Mouse (Mus musculus) adrenal gland, adult 18-20 months (tissue): ENCODE data around the gene Grb14. TPM values are rescaled to one million over a fixed set of nuclear protein-coding genes. Genes with fewer than 3 reads are reported as not detected.

Experiments
- DNase-seq, 2 experiments: peaks; one replicate each; pipeline ENCODE4 v3.0.0; 2021 to 2022; ENCODE audit warnings: low spot score in 2 of 2
- long read RNA-seq, 2 experiments: library from polyadenylated mRNA; stranded (forward); transcript quantifications; one replicate each; pipeline ENCODE4 v2.0.0; 2021
- total RNA-seq, 2 experiments: library from RNA; stranded (reverse); gene quantifications; 1 replicate in 1 of 2; 2 replicates in 1 of 2; pipeline ENCODE4 v1.2.3; 2021

Gene Grb14
- total RNA-seq, result 10 to 100 TPM; 21.8 to 42.5 TPM
- long read RNA-seq, experiment 1, transcript Grb14-201 (14 exons, 1,986 nt), result major isoform, 14 of 24 reads
- long read RNA-seq, experiment 1, partial matches to known transcripts, result 2 of 24 reads
- long read RNA-seq, experiment 1, other reads (novel, unspliced or antisense), result 8 of 24 reads
- long read RNA-seq, experiment 2, transcript Grb14-201 (14 exons, 1,986 nt), result major isoform, 16 of 26 reads
- long read RNA-seq, experiment 2, partial matches to known transcripts, result 2 of 26 reads
- long read RNA-seq, experiment 2, other reads (novel, unspliced or antisense), result 8 of 26 reads

DNA sequence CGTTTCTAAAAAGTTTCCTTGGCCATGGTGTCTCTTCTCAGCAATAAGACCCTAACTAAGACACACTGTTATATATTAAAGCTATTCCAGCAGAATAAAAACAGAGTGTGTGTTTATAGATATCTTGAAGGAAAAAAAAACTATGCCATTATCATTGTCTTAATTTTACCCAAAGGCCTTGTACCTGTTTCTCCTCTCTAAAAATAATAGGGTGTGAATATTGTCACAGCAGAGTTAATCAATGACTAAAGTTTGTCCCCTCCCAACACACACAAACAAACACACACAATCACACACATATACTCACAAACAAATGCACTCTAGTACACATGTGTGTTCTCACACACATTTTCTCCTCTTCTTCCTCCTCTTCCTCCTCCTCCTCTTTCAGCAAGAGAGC, at the start of gene Grb14:
Gene Grb14 (minus strand): TSS at position 101 of the 400 bp plus-strand sequence.
- DNase-seq, result no peak

DNA sequence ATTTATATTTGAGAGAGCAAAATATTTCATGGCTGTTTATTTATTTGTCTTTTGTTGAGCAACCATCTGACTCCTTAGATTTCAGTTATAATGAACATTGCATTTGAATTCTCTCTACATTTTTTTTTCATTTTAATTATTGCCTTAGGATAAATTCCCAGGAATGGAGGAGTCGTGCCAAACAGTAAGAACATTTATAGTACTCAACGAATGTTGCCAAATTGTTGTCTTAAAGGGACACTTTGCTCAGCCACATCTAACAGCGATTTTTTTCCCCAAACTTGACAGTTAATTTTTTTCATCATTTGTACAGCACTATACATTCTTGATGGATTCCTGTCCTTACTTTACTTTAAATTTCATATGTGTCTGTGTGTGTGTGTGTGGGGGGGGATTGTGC, 47.4 kb upstream of the Grb14 start:
- no peak for DNase-seq

DNA sequence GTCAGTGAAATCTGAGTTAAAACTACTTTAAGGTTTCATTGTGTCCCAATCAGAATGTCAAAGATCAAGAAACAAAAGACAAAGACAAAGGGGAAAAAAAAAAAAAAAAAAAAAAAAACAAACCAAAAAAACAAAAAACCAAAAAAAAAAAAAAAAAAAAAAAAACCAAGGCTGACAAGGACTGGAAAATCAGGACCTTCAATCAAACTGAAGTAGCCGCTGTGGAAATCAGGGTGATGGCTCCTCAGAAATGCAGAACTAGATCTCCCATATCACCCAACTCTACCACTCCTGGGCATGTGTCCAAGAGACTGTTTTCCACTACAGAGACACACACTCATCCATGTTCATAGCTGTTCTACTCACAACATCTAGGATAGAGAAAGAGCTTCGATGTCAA, 29.0 kb upstream of the Grb14 start:
- no peak for DNase-seq

DNA sequence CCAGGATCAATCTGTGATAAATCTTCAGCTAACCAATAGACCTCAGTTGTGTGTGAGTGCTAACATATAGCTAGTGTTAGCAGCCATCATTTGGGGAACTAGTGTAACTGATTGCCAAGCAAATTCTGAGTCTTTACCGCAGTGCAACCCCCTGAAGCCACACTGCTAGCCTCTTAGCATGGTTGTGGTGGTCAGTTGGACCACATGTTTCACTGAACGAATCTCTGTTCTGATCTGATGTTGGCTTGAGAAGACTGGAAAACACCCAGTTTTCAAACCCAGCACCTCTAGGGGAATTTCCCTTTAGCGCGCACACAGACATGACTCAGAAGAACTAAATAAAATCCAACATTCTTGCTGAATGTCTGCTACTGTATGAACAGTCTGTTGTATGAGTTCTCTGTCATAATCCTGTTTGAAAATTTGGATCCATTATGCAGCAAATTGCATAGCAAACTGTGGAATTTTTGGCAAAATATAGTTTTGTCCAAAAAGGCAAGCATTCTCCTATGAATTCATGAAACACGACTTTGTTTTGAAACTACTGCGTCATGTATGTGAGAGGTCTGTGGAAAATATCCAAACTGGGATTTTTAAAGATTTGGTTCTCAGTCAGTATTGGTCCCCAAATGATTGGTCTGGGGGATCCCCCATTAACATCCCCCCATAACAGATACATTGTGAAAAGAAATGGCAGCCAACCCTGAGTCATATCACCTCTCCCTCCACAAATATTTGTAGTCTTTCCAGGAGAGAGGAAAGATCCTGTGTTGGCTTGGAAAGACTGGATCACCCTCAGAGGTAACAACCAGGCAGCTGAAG, 27.6 kb upstream of the Grb14 start:
- no peak for DNase-seq

DNA sequence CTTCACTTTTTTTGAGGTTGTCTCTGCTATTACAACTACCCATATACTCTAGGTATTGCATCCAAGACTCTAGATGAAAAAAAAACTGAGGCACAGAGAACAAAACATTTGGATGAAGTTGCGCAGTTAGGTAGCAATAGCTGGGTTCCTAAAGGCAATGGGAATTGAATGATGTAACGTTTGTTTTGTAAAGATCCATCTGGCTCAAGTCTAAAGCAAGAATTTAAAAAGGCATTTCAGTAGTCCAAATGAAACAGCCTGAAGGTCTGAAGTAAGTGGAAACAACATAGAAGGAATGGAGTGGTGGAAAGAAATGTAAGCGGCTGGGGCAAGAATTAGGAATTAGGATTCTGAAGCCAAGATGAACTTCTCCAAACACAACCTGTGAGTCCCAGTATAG, 26.0 kb upstream of the Grb14 start:
- no peak for DNase-seq

DNA sequence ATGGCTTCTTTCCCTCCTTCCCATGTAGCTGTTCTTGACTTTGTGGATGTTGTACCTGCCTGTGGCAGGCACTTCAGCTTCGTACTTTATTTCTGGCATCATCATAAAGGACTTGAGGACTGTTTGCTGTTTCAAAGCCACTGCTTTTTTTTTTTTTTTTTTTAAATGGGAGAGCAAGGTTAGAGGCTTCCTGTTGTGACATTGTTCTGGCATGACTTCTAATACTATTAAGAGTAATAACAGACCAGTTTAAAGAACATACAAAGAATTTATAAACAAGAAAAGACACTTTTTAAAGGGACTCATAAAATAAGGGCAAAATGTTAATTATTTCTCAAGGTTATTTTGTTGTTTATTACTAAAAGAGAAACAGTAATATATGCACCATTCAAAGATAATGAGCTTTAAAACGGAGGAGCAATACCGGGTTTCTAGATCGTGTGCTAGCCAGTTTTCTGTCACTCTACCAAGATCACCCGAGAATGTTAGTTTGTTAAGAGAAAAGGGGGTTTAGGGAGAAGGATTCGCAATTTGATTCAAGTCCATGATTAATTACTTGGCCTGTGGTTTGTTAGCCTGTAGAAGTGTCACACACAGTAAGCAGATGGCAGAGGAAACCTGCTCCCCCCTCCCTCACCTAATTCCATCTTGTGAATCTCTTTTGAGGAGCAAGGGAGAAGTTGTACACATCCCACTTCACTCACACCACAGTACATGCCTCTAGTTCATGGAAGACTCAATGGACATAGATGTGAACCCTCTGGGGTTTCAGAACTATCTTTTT, 23.6 kb upstream of the Grb14 start:
- no peak for DNase-seq

DNA sequence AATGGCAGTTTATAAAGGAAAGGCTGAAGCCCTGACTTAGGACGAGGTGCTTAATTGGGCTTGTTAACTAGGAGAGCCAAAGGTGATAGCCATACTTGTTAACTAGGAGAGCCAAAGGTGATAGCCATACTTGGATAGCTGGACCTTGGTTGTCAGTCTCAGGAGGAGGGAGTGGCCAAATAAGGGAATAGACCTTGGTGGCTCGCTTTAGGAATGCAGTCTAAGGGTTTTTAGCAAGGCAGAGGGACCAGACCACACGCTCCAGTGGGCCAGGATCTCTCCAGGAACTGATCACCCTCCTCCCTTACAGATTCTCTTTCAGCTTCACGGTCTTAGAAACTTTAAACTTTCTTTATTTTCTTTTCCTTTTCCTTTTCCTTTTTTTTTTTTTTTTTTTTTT, 13.4 kb upstream of the Grb14 start:
- no peak for DNase-seq

DNA sequence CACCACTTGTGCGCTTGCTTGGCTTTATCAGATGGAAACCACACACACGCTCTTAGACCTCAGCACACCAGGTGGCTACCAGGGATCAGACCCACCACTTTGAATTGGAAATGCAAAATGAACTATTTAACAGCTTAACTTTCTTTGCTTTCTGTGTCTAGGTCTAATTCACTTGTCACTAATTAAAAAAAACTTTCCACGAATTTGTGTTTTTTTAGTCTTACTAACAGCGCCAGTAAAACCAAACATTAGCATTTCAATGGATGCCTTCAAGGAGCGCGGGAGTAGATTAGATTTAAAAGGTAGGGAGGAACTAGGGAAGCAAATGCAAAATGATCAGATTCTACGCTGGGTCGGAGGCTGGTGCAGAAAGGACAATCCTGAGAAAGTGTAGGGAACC, 12.8 kb upstream of the Grb14 start:
- DNase-seq, result no peak

DNA sequence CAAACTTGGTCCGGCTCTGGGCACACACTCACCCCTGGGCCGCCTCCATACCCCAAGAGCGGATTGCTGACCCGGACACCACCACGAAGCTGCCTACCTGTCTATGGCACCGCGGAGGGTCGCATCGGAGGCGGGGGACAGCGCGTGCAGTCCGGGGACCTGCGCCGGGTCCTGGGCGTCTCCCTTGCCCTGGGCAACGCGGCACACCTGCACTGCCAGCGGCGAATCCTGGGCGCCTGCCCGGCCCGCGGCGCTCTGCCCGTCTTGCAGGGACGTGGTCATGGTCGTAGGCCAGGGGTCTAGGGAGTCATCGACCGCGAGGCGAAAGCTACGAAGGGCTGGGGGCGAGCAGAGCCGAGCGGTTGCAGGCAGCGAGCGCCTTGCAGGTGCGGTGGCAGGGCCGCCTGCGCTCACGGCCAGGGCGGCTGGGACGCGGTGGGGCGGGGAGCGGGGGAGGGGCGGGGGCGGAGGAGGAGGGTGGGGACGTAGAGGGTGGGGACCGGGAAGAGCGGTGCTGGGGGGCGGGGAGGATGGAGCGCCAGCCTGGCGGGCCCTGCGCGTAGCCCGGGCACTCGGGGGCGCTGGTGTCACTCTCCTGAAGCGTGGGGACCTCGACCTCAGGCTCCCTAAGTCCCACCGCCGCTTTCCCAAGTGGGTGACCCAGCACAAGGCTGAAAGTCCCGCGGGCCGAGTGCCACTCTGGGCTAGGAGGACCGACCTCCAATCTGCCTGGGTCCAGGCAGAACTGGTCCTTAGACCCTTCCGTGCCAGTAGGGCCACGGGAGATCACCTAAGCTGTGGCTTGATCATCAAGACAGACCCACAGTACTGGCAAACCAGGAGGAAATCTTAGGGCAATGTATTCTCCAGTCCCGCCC, 2.2 kb downstream of the Grb14 start:
- peak; percentile 62 to 71 for DNase-seq

DNA sequence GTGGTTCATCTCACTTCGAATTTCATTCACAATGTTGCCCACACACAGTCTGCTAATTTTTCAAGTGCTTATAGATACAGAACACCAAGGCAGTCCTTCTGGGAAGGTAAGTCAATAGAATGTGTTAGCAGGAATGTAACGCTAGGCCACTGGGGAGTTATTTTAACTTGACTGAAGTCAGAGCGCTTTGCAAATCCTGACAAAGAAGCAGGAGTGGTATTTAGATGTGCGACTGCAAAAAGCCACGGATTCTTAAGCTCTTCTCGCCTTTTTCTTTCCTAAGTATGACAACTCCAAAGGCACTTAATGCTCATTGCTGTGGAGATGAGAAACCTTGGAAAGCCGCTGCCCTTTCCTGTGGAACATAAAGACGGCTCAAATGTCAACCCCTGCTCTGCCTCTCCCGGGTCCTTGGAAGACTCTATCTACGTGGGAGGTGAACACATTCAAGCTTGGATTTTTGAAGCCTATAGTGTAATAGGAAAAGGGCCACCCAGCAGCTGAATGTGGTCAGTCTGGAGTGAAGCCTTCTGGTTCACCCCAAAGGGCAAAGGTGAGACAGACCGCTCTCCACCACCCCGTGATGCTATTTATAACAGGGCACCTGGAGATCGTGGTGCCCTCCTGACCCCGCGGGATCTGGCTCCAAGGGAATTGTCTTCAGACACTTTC, 3.0 kb downstream of the Grb14 start:
- peak in 1 of 2 experiments; percentile 13 for DNase-seq

DNA sequence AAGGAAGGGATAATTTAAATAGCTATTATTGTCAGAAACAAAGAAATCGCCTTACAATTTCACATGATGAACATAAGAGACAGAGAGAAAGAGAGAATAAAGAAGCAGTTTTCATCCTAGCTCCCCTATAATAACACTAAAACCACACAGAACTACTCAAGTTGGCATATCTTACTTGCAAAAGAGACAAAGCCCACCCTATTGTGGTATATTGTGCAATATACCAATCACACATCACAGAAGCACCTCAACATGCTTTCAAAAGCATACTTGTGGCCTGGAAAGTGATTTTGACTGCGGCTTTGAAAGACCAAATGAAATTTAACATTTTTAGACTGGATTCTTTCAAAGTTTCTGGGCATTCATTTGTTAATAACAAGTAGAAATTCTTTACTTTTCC, 7.4 kb downstream of the Grb14 start:
- no peak for DNase-seq

DNA sequence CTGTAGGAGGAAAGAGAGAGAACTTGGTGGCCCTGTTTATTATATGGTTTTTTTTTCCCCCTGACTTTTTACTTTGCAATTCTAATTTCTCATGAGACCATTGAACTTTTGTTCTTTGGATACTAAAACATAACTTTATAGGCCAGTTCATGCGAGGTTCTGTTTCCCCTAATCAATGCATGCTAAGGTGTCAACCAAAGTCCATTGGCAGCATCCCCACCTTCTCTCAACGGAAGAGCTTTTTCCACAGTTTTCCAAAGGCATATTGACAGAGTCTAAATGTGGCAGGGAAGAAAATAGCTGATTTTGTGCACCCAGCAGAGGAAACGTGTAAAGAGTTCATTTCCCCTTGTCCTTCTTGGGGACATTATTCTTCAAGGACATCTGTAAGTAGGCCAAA, 10.2 kb downstream of the Grb14 start:
- DNase-seq, result no peak

DNA sequence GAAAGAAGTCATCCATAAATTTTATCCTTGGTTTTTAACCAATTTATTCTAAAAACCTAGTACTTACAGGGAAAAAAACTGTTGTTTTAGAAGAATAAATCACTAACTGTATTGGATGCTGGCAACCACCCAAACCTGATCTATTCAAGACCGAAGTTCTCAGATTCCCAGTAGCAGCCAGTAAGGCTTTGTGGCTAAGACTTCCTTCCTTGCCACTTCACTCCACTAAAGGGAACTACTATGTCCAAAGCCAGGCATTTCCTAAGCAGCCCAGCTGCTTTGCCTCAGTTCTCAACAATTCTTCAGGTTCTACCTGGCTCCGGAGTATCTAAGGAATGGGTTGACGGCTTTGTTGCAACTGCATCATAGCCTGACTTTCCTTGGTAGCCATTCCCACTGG, 14.7 kb downstream of the Grb14 start:
- DNase-seq, result no peak

DNA sequence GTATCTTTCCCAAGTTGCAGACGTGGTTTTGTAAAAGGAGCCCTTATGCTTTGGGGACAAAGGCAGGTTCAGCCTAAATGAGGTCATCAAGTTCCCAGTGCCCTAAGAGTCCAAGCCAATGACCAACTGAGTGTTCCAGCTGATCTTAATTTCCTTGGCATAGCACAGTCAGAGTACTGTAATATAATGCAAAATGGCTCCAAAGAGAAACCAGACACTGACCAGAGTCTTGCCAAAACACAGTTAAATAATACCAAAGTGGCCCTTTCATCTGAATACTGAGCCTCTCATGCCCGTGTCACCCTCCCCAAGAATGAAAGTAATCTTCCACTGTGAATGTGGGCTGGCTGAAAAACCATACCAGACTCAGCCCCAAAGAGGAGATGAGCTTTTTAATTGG, 17.4 kb downstream of the Grb14 start:
- no peak for DNase-seq

DNA sequence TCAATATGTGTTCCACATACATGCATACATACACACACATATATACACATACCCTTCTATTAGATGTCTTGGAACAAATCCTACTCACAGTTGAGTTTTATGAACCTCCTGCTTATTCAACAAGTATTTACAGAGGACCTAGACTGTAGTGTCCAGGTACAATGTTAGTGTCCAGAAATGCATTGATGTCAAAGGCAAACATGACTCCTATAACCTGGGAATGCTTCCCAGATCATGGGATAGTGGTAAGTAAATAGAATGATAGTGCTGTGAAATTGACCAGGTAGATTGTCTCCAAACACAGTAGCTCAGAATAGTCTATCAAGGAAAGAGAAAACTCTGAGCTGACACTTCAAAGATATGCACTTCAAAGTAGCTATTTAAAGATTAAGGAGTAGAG, 19.7 kb downstream of the Grb14 start:
- DNase-seq, result no peak

DNA sequence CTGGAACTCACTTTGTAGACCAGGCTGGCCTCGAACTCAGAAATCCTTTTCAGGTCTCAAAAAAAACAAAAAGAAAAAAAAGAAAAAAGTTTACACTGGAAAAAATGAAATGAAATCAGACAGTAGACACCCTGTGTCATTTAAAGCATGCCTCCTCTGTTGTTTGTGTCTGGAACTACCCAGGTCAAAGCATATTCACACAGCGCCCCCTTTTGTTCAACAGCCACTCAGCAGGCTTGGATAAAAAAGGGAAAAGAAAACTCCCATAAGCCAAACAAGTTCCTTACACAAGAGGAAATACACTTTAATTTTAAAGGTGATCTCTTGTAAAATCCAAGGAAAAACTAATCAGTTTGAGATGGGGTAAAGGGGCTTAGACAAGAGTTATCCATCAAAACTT, 21.4 kb downstream of the Grb14 start:
- DNase-seq, result peak in 1 of 2 experiments; percentile 21

DNA sequence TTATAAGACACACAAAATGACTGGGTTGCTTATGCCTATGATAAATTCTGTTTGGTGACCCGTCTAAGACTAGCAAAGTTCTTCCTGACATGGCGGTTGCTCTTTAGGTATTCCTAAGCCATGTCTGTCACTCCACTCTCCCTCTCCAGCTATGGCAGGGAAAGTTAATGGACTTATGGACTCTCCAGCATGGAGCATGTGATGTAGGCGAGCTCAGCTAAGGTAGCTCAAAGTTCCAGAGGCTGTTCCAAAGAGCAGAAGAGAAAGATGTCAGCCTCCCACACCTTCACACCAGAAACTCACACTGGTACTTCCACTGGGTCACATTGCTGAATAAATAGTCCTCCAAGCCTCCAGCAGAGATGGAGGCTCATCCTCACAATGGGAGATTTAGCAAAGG, 22.2 kb downstream of the Grb14 start:
- no peak for DNase-seq

DNA sequence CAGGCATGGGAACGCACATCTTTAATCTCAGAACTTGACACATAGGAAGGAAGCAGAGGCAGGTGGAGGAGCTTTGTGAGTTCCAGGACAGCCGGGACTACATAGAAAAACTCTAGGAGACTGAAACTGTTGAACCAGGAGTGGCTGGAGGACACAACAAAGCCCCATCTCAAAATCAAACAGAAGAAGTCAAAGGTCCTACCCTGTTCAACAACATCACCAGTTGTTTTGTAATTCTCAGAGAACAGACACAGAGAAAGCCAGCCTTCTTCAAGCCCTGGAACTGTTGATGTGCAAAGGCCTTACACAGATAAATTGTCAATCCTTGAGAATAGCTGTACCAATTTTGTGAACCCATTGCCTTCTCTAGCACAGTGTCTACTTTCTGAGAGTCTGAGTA, 29.7 kb downstream of the Grb14 start:
- no peak for DNase-seq

DNA sequence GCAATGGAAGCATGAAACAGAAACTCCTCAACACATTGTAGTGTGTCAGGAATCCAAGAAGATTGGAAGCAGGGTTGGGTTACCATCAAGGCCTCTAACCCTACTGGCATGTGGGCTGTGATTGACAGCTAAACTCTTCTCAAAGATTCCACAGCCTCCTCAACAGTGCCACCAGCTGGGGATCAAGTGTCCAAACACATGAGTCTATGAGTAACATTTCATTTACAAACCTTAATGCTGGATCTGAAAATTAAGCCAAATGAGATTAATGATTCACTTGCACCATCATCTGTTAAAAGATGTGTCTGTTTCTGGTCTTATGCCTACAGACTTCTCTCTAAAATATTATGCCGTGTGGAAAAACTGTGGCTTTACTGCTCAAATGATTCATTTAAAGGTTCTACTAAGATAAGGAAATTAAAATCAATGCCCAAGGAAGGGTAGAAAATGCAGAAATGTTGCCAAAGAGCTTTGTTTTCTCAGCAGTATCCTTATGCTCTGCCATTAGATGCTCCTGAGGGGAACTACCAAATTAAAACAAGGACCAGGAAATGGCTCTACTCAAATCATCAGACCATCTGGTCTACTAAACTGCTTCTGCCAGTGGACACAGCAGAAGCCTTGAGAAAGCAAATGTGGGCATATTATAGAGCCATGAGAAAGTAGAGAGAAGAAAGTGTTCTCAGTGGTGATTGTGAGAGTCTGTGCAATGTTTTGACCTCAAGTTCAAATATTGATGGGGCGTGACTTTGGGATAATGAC, 35.2 kb downstream of the Grb14 start:
- DNase-seq, result no peak

DNA sequence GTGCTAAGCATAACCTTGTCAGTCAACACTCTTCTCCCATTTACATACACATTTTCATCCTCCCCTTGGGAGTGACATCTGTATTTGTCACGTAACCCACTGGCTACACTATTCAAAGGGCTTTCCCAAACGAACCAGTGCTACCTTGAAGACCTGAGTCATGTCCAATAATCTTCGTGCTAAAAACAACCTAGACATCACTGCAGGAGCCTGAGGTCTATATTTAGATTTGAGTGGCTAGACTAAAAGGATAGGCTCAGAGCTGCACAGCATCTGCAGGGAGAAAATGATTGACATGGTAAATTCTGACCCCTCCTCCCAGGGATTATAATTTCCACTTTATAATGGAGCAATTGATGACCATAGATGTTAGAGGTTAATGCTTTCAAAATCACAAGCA, 37.0 kb downstream of the Grb14 start:
- no peak for DNase-seq
